Mouse (Mus musculus): ENCODE measurements at regions not wholly inside any gene's neighbourhood (a gene's known extent, or its start where the extent isn't known, plus 50 kb on each side); places are given as distances from the start of the nearest gene placed in this dataset.

DNA sequence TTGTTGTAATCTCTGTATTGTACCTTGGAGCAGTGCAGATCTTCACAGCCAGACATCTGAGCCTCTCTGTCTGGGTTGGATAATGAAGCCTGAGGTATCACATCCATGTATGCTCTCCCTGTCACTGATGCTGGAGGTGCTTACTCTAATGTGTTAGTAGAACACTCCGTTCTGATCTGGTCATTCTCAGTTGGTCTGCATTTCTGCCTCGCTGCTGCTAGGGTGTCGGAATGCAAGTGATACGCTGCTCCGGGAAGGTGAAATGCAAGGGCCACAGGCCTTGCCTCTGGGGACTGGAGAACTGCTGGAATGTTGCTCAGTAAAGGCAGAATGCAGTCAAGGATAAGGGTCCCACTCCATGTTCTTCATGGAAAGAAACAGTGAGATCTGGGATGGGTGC is 67.1 kb upstream of the Gm6993 start:
- DNase-seq, result no peak

DNA sequence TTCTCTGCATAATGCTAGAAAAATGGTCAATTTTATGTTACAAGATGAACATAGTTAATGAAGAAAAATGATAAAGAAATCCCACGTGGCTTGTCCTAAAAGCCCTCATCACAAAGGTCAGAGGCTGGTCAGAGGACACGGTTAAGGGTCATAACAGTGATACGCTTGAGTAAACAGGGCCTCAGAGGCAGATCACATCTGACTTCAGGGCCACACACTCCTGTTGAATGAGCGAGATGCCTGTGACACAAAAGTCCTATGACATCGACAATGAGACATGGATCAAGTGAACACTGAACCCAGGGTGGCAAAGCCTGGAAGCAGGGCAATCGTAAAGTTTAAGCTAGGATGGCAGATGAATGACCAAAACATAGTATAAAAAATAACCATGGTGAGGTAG is 61.0 kb upstream of the Gm6993 start:
- no peak for DNase-seq

DNA sequence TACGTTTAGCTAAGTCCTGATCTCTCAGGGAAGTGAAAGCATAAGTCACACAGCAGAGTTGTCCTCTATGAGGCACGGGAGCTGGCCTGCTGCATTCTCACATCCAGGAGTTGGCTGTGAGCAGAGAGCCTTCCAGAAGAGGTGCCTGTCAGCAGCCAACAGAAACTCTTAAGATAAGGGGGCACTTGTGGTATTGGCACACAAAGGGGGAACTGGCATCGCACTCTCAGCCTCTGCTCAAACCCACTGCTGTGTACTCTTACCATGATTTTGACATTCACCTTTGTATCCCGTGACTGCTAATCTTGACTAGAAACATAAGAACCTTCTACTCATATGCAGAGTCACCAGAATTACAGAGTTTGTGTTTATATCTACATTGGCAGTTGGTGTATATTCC is 56.9 kb upstream of the Gm6993 start:
- no peak for DNase-seq

DNA sequence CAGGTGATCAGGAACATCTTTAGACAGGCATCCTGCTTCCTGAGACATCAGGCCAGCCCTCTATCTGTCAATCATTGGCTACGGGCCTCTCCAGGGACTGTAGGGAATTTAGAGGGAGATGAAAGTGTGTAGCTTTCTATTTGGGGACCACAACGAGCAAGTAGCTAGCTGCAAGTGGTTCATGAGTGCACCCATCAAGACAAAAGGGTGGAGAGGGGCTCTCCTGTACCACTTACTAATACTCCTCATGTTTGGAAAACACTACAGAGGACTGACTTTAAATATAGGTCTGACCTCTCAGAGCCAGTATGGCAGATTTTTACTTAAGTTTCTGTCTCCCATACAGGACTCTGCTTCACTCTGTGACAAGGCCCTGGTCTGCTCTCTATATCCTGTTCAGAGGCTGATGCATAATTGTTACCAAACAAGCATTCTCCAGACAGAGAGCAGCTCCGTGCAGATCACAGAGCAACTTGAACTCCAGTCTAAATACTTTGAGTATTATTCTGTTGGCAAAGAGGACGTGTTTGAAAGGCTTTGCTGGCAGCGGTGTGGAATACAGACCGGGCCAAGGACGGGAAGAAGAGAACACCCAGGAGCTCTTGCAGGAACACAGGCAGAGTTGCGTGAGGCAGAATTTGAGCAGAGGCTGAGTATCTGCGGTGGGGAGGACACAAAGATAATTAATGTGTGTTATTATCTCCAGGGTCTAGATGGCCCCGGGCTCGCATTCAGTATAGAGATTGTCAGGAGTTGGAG is 56.2 kb upstream of the Gm6993 start:
- no peak for DNase-seq

DNA sequence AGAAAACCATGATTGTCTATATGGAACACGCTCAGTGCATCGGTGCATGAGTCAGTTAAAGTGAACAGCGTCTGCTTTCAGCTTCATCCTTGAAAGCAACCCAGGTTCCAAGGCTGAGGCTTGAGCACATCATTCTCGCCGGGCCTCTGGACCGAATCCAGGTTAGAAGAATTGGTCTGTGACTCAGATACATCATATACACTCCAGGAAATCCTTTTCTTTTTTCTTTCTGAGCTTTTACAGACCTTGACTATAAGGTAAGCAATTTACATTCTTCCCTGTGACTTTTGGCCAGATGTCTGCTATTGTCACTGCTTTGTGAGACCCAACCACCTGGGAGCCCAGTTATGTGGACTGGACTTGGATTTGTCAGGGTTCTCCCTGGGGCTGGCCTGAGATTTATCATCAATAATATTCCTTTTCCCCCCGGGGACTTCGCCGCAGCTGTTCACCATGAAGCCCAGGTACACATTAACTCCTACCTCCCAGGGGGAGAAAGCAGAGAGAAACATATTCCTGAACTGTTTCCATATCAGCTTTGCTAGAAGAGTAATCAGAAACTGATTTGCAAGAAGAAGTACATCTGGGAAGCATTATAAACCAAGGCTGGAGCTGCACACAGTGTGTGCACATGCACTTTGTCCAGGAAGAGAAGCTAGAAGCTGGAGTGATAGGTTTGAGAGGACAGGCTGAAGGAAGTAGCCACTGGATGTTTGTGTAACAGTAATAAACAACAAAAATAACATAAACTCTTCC is 55.2 kb upstream of the Gm6993 start:
- no peak for DNase-seq

DNA sequence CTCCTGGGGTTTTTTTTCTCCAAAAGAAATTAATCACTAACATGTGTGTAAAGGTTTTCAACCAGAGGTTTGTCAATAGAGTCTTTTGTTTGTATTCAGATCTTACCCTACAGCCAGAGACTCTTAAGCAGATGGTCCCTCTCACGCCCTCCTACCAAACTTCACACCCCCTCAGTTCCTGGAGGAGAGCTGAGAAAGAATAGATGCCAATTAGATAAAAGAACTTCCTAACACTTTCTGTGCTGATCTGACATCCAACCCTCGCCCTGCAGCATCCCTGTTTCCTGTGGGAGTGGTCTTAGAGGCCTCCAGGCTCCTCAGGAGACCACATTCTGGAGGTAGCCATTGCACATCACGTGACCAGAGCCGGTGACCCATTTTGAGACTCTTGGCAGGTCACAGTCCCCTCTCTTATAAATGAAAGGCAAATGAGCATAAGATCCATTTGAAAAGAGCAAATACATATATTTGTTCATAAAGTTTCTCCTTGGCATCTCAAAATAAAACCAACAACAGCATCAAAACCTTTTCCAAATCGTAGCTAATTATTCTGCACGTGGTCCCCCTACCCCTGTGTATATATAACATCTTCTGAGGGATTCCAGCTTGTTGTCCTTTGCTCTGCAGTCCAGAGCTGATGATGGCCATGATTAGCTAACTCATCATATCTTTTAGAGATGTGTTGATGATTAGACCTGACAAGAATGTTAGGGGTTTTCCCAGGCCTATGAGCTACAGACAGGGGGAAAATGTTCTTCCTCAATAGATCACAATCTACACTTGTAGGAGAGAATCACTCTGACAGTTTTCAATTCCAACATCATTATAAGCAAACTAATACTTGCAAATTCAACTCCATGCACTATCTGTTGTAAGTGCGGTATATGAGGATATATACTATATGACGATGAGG is 54.4 kb upstream of the Gm6993 start:
- DNase-seq, result no peak

DNA sequence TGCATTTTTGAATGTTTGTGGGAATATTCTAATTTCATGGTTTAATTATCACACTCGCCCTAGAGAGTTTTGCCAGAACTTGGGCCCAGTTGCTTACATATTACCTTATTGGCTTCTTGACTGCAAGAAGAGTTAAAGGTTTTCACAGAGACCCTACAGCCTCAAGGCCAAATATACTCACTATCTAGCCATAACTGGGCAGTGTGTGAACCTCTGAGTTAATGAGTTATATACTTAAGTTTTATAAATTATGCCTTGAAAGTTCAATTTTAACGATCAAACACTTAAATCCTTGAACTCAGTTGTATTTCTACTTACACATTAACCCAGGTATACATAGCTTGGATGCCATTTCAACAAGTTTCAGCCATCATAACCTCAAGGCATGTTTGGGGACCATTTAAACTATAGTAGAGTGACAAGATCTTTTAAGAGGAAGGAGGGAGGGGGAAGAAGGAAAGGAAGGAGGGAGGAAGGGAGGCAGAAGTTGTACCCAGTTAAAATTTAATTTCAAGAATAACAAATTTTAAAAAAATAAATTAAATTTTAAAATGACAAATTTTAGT is 52.5 kb upstream of the Gm6993 start:
- no peak for DNase-seq

DNA sequence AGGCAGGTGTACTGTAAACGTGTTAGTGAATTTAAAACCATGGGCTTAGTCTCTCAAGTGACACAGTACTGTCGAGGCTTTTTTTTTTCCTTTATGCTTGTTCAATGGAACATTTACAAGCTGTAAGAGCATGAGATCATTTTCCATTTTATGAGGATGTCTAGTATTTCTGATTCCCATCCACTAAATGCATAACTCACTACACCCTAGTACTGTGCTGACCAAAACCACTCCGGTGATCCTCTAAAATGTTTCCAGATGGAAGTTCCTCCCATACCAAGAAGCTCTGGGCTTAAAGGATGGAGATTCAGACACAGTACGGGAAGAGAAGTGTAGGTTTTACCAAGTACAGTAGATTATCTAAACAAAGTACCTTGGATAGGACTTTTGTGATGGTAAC is 50.3 kb upstream of the Gm6993 start:
- DNase-seq, result no peak
